Comparison of ENCODE assay signal across 7 mouse cellular contexts in the genomic region with DNA sequence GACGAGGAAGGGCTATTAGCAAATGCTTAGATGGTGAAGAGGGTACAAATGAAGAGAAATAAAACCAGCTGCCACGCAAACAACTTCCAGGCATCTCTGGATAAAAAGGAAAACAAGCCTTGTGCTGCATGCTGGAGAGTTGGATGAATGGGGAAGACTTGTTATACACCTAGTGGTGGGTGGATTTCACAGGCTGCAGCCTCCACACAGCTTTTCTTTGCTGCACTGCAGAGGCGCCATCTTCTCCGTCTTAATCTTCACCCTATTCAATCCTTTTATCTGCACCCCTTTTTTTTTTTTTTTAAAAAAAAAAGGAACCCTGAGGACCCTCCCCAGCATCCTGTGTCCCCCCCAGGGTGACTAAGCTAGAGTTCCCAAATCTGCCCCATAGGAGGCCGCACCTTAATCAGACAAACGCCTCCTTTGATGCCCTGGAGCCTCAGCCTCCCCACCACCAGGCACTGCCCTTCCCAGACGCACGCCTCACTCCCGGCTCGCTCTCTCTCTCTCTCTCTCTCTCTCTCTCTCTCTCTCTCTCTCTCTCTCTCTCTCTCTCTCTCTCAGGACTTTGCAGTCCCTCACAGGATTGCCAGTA. TPM values are rescaled to one million over a fixed set of nuclear protein-coding genes. Genes with fewer than 3 reads are reported as not detected.
DNase-seq lines count a peak whose midpoint lies in the region; ATAC-seq and TF ChIP-seq lines count a peak whose summit lies in the region.

No protein-coding gene starts in this region.

- peak; percentile 26 for DNase-seq in WW6 (ENCODE audit: low read depth, low spot score)
- DNase-seq in cerebellum, adult 18-20 months, result peak; percentile 65 to 70
- DNase-seq in c-Kit-positive CD71-positive TER-119-positive erythroid progenitor cells, embryonic 14.5 days (ENCODE audit: low spot score), result no peak

- H3K4me1 ChIP-seq in intestine, postnatal 0 days (replicated peaks; ENCODE audit: control insufficient read depth, insufficient read depth, low read length), result peaks cover 4% of the 10 kb centered on the region; the same call in 1 of the 2 replicates
- H3K4me1 ChIP-seq in limb, embryonic 13.5 days, result peaks cover 28% of the 10 kb centered on the region
- peaks cover 28% of the 10 kb centered on the region for H3K4me1 ChIP-seq in midbrain, embryonic 16.5 days (ENCODE audit: control insufficient read depth, insufficient read depth, low read length)

- H3K9ac ChIP-seq in intestine, postnatal 0 days (ENCODE audit: low read depth, low read length), result peak overlapping the region; percentile 86
- peak overlapping the region; percentile 95 for H3K9ac ChIP-seq in limb, embryonic 13.5 days
- H3K9ac ChIP-seq in midbrain, embryonic 16.5 days (ENCODE audit: low read depth, low read length), result peak overlapping the region; percentile 99

- no peaks in the 10 kb centered on the region for H3K9me3 ChIP-seq in intestine, postnatal 0 days (ENCODE audit: control insufficient read depth)
- no peaks in the 10 kb centered on the region for H3K9me3 ChIP-seq in limb, embryonic 13.5 days
- H3K9me3 ChIP-seq in midbrain, embryonic 16.5 days (replicated peaks; ENCODE audit: control insufficient read depth, low read length, poor library complexity, severe bottlenecking), result 0 out of 2 replicates have a peak, but pooled peaks cover 2% of the 10 kb centered on the region

- peak; percentile 50 for ATAC-seq in frontal cortex, adult (ENCODE audit: low TSS enrichment)
- ATAC-seq in intestine, postnatal 0 days, result peak; percentile 46
- peak; percentile 50 for ATAC-seq in limb, embryonic 13.5 days (ENCODE audit: low FRiP score, low read depth)
- peak; percentile 70 for ATAC-seq in midbrain, embryonic 16.5 days

- H3K27ac ChIP-seq in intestine, postnatal 0 days (ENCODE audit: low read depth, low read length), result peak overlapping the region; percentile 85
- peak overlapping the region; percentile 92 for H3K27ac ChIP-seq in limb, embryonic 13.5 days
- peak overlapping the region; percentile 96 for H3K27ac ChIP-seq in midbrain, embryonic 16.5 days (ENCODE audit: low read length)

- H3K4me2 ChIP-seq in intestine, postnatal 0 days (replicated peaks; ENCODE audit: low read depth), result peak overlapping the region; percentile 88
- peak overlapping the region; percentile 69 for H3K4me2 ChIP-seq in limb, embryonic 13.5 days (replicated peaks)
- H3K4me2 ChIP-seq in midbrain, embryonic 16.5 days (ENCODE audit: low read length), result peak overlapping the region; percentile 87

- TF ChIP-seq CTCF in intestine, postnatal 0 days (IDR thresholded peaks at IDR 0.05; ENCODE audit: low read depth), result peak; percentile 59

- WGBS in intestine, postnatal 0 days, result 6% methylated on average over 10 of the region's 10 CpGs
- 0% methylated on average over 10 of the region's 10 CpGs for WGBS in limb, embryonic 13.5 days
- 0% methylated on average over 10 of the region's 10 CpGs for WGBS in midbrain, embryonic 16.5 days

- no peaks in the 10 kb centered on the region for H3K27me3 ChIP-seq in intestine, postnatal 0 days (replicated peaks; ENCODE audit: control insufficient read depth, insufficient read depth, low read length)
- H3K27me3 ChIP-seq in limb, embryonic 13.5 days, result 0 out of 2 replicates have a peak, but pooled peaks cover 7% of the 10 kb centered on the region
- no peaks in the 10 kb centered on the region for H3K27me3 ChIP-seq in midbrain, embryonic 16.5 days (ENCODE audit: control insufficient read depth, insufficient read depth, low read depth, low read length)

- 0 out of 2 replicates have a peak, but pooled peaks cover 6% of the 10 kb centered on the region for H3K36me3 ChIP-seq in intestine, postnatal 0 days (ENCODE audit: control insufficient read depth, insufficient read depth)
- peaks cover 8% of the 10 kb centered on the region; the same call in 1 of the 2 replicates for H3K36me3 ChIP-seq in limb, embryonic 13.5 days
- no peaks in the 10 kb centered on the region; the same call in 1 of the 2 replicates for H3K36me3 ChIP-seq in midbrain, embryonic 16.5 days (ENCODE audit: control insufficient read depth, insufficient read depth, low read length)

- peak overlapping the region; percentile 95 for H3K4me3 ChIP-seq in intestine, postnatal 0 days (ENCODE audit: low read depth, low read length)
- H3K4me3 ChIP-seq in limb, embryonic 13.5 days, result peak overlapping the region; percentile 89
- H3K4me3 ChIP-seq in midbrain, embryonic 16.5 days (ENCODE audit: low read depth, low read length), result peak overlapping the region; percentile 80

RNA-seq across cellular contexts. Expression of gene App, which starts 1.5 kb away (rescaled TPM):
- 191 and 203 TPM in 2 replicates for polyA plus RNA-seq in intestine, postnatal 0 days (2015; fragmentation: Nextera tagmentation; extraction: Ambion mirVana)
- polyA plus RNA-seq in limb, embryonic 13.5 days (2015; fragmentation: Nextera tagmentation; extraction: Ambion mirVana), result 180 and 183 TPM in 2 replicates
- 436 and 470 TPM in 2 replicates for polyA plus RNA-seq in midbrain, embryonic 16.5 days (2015; fragmentation: Nextera tagmentation; extraction: Ambion mirVana)
